Mouse (Mus musculus) ovary, postnatal 36 days (tissue): ENCODE measurements around the gene Kcnj9.

Experiments
- DNase-seq: peaks from one replicate; pipeline ENCODE4 v3.0.0; 2022; ENCODE audit warnings: low spot score, mixed read lengths

Gene Kcnj9

DNA sequence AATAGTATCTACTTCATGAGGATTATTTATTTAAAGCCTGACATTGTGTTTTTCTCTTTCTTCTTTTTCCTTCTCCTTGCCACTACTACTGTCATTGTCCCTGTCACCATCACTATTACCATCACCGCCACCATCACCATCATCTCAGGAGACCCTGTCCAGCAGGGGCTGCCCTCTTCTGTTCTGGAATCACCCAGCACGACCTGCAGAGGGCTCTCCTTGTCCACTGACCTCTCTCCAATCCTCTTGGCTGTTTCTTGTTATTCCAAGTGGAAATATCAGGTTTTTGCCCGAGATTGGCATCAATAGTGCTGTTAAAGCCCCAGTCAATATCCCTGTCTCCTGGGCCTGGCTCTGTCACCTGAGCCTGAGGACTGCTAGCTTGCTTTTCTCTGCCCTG, 4.4 kb upstream of the Kcnj9 start:
- DNase-seq: no peak

DNA sequence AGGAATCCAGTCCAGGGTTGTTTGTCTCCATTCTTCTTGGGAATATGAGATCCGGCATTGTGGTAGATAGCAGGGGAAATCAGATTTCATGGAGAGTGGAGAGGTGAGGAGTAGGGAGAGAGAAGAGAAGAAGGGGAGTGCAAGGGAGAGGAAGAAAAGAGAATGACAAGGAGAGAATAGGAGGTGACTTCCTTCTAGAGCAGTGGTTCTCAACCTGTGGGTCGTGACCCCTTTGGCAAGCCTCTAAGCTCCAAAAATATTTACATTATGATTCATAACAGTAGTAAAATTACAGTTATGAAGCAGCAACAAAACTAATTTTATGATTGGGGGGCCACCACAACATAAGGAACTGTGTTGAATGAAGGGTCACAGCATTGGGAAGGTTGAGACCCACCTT, 3.8 kb upstream of the Kcnj9 start:
- DNase-seq: no peak

DNA sequence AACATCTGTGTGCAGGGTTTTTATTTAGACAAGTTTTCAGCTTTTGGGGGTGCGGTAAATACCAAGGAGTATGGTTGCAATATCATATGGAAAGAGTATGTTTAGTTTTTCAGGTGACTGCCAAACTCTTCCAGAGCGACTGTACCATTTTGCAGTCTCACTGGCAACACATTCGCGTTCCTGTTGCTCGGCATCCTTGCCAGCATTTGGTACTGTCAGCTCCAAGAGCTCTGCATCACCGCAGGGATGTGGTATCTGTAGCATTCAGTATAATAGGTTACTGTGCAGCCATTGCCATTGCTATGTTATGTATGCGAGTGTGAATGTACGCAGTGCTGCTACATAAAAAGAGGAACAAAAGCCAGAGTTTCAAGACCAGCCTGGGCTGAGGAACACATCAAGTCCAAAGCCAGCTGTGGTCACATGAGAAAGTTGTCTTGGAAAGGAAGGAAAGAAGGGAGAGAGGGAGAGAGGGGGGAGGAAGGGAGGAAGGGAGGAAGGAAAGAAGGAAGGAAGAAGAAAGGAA, 2.4 kb upstream of the Kcnj9 start:
- DNase-seq: no peak

DNA sequence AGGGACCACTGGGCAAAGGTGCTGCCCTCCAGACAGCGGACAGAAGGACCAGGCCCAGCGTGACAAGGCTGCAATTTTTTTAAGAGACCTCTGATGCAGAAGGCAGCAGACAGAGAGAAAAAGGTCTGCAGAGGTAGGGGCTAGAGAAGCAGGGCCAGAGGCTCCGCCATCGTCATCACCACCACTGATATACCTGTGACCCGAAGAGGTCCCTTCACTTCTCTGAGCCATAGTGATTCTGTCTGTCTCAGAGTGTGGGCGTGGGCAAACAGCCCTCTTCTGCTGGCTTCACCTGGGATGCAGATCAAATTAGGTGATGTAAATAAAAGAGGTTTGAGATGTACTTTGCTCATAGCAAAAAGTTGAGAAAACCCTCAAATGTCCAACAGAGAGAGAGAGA, 498 bp upstream of the Kcnj9 start:
- DNase-seq: no peak

DNA sequence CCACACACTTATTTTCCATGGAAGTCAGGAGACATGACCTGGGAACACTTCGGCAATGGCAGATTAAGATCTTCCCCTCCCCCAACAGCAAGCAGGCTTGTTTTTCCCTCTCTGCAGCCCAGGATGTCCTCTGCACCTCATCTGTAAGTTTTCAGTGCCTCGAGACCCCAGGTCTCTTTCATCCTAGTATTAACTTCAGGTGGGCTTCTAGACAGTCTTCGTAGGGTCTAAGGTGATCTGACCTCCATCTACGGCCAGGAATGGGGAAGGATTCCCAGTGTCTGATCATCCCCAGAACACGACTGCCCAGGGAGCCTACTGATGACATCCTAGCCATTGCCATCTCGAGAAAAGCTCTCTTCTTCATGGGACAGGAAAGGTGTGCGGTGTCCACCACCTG, 657 bp downstream of the Kcnj9 start:
- DNase-seq: no peak

DNA sequence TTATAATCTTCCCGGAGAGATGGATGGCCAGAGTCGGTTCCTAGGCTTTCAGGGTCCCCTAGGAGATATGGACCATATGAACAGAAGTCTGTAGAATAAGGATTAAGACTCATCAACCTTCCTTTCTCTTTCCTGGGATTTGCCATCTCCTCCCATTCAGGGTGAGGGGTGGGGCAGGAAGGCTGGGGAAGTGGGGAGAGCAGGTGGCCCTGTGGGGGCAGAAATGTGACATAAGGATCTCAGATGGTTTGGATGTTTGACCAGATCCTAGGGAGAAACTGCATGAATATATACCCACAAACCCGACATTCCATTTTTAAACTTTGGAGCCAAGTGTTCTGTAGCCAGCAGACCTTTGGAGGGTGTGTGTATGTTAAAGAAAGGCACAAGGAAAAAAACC, 1.1 kb downstream of the Kcnj9 start:
- DNase-seq: no peak

DNA sequence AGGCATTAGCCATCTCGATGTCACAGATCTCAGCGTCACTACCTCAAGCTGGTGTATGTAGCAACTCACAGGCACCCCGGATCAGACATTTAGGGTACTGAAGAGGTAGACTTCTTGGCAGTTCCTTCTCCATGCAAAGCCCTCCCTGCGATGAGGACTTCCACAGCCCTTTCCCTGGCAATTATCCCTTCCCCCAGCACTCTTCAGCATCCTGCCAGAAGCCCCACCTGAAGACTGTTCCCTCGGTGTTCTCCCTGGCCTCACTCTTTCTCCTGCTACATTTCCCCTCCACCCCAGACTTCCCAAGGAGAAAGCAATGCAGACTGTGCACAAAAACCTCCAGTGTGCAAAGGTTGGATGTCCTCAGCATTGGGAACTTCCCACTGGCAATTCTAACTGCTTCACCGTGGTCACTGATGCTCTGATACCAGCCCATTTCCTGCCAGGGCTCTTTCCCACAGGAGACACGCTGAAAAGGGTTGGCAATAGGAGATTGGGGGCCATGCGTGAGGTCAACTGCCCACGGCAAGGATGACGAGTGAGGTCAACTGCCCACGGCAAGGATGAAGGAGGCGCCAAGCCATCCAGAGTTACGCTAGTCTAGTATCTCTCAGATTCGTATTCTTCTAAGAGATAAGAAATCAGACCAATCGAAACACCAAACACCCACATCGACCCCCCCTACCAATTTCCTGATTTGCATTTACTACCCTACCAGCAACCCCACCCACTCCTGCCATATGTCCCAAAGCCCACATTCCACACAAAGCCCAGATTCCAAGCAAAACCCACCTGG, 1.7 kb downstream of the Kcnj9 start:
- DNase-seq: no peak

DNA sequence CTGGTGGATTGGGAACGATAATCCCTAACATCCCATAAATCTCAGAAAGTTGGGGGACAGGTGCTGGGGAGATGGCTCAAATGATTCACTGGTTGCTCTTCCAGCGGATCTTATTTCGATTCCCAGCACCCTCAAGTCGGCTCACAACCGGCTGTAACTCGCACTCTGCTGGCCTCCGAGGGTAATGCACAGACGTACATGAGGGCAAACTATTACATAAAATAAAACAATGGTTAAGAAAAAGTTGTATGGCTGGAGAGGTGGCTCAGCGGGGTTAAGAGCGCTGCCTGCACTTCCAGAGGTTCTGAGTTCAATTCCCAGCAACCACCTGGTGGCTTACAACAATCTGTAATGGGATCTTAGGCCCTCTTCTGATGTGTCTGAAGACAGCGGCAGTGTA, 2.4 kb downstream of the Kcnj9 start:
- DNase-seq: no peak

DNA sequence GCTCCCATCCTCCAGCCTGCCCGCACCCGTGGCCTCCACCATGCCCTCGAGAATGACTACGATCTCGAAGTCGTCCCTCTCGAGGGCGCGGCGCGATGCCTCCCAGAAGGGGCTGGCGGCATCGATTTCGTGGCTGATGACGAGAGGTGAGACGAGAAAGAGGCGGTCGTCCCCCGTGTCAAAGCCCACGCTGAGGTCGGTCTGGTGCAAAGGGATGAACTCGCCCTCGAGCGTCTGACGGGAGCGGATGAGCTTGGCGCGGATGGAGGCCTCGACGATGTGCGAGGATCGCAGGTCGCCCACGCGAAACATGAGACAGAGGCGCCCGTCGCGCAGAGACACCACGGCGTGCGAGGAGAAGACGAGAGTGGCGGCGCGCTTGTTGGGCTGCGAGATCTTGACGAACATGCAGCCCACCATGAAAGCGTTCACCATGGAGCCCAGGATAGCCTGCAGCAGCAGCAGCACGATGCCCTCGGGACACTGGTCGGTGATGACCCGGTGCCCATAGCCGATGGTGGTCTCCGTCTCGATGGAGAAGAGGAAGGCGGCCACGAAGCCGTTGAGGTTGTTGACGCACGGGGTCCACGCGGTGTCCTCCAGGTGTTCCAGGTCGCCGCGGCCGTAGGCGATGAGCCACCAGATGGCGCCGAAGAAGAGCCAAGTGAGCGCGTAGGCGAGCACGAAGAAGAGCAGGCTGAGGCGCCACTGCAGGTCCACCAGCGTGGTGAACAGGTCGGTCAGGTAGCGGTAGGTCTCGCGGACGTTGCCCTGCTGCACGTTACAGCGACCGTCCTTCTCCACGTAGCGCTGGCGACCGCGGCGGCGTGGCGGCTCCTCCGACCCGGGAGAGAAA, 3.2 kb downstream of the Kcnj9 start:
- peak; percentile 72 for DNase-seq

DNA sequence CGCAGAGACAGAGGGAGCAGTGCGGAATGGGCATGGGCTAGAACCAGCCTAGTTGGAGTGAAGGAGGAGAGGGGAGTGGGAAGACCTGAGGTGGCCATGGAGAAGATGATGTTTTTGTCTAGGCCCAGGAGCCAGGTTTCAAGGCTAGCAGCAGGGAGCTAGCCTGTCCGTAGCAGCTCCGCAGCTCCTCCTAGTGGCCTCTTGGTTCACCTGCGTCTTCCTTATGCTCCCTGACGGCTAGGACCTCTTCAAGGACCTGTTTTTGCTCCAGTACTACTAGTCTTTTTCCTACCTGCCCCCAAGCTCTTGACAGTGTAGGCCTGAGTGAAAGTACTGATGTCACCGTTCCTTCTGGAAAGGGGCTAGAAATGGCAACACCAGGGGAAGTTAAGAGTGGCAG, 4.4 kb downstream of the Kcnj9 start:
- DNase-seq: peak; percentile 74

DNA sequence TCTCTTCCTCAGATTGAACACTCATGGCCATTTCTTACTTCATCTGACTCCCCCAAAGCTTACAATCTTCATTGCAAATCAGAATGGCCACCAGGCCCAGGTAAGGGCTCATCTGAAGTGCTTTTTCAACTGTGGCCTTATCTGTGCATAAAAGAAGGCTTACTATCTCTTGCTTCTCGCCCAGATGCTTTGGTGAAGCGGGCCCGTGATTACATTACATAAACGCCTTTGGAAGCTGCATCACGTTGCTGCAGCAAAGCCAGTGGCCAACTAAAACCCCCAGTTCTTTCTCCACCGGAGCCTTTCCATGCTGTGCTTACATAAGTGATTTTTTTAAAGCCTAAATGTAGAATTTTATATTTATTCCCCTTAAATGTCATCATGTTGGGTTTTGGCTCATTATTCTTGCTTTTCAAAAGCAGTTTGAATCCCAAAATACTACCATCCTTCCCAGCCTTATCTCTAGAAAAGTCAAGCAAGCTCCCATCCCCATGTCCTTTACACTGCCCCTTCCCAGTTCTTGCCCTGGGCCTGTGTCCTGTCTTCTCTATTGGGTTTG, 5.2 kb downstream of the Kcnj9 start:
- DNase-seq: no peak

DNA sequence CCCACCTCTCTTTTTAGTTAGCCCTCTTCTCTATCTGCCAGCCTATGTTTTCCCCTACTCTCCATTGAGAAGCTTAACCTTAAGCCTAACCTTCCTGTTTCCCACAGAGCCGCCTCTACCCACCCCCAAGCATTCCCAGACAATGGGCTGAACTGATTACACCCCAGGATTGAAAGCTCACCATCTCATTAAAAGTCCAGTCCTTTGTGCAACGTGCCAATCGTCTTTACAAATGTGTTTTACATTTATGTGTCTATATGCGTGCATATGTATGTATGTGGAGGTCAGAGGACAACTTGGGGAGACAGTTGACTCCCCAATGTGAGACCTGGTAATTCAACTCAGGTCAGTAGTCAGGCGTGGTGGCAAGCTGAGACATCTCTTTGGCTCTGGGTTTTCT, 5.8 kb downstream of the Kcnj9 start:
- no peak for DNase-seq

DNA sequence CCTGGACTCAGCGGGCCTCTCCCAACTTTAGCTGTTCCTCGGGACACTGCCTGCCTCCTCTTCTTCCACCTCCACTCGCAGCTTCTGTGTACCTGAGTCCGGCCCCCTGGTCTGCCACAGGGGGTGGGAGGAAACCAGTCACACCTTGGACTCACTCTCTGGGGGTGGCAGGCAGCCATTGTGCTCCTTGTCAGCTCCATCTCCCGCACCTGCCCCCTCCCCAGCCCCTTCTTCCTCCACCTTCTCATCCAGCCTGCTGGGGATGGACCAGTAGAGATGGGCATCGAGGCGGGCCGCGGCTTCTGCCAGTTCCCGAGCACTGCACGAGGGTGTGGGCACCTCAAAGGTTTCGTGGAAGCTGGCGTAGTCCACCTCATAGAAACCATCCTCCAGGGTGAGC, 6.4 kb downstream of the Kcnj9 start:
- no peak for DNase-seq

DNA sequence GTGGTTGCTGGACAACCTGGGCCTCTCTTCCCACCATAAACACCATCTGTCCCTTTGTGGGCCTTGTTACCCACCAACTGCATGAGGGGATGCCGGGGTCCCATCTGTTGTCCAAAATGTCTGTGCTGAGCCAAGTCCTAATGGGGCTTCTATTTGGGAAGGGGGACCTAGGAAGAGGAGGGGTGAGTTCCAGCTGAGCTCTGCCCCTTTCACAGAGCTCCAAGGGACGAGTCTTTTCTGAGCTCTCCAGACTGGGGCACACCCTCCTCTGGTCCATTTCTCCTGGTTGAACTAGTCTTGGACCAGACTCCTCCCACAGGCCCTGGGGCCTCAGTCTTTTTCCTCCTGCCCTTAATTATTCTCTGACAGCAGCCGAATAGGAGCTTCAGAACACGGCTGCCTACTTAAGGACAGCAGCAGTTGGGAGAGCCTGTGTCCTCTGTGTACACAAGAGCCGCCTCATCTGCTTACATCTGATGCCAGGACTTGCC, 9.2 kb downstream of the Kcnj9 start:
- DNase-seq: no peak

DNA sequence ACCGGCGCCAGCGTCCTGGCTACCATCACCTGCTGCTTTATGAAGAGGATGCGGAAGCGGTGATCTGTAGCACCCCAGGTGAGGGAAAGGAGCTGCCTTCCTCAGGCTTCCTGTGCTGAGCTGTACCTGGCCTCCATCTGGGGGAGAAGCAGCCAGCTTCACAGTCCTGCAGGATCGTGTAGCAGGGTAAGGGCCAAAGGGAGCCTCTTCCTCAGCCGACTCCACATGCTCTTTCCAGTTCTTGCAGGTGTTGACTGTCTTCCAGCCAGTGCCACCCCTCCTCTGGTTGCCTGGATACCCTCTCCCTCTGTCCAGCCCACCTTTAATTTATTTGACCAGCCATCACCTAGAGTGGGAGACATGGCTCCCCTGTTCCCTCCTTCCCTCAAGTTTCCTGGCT, 9.8 kb downstream of the Kcnj9 start:
- DNase-seq: no peak

DNA sequence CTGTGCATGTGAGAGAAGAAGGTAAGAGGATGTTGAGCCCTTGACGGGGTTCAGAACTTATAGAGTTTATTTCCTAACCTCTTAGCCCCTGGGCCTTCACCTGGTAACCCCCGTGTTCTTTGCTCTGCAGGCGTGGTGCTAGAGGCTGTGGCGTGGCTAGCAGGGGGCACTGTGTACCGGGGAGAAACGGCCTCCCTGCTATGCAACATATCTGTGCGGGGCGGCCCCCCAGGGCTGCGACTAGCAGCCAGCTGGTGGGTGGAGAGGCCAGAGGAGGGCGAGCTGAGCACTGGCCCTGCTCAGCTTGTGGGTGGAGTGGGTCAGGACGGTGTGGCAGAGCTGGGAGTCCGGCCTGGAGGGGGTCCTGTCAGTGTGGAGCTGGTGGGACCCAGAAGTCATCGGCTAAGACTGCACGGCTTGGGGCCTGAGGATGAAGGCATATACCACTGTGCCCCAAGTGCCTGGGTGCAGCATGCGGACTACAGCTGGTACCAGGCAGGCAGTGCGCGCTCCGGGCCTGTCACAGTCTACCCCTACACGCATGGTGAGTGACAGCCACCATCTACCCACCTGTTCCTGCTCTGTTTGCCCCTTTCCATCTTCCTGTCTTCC, 10.6 kb downstream of the Kcnj9 start:
- DNase-seq: no peak

DNA sequence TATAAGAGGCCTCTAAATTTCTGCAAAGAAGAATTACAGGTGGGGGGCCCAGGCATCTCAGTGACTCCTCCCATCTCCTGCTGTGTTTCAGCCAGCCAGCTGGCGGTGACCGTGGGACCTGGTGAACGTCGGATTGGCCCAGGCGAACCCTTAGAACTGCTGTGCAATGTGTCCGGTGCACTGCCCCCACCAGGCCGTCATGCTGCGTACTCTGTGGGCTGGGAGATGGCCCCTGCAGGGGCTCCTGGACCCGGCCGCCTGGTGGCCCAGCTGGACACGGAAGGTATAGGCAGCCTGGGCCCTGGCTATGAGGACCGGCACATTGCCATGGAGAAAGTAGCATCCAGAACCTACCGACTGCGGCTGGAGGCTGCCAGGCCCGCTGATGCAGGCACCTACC, 11.2 kb downstream of the Kcnj9 start:
- DNase-seq: no peak

DNA sequence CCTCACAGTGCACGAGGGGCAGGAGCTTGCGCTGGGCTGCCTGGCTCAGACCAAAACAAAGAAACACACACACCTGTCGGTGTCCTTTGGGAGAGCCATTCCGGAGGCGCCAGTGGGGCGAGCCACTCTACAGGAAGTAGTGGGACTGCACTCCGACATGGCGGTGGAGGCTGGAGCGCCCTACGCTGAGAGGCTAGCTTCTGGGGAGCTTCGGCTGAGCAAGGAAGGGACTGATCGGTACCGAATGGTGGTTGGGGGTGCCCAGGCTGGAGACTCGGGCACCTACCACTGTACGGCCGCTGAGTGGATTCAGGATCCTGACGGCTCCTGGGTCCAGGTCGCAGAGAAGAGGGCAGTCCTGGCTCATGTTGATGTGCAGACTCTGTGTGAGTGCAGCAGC, 11.7 kb downstream of the Kcnj9 start:
- no peak for DNase-seq

DNA sequence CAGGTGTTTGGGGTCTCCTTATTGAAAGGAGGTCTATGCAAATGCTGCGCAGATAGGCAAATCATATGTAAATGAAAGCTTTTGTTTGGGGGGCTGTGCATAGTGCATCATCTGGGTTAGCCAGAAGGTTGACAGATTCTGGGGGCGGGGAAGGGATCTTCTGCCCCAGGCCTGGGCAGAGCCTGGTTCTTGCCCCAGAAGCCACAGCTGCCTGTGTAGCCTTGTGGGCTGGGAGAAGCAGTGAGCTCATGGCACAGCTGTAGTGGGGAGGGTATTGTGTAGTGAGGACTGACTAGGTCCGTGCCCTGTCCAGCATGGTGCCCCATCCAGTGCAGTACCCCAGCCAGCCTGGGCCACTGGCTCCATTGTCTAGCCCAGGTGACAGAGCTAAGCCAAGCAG, 14.2 kb downstream of the Kcnj9 start:
- DNase-seq: no peak

DNA sequence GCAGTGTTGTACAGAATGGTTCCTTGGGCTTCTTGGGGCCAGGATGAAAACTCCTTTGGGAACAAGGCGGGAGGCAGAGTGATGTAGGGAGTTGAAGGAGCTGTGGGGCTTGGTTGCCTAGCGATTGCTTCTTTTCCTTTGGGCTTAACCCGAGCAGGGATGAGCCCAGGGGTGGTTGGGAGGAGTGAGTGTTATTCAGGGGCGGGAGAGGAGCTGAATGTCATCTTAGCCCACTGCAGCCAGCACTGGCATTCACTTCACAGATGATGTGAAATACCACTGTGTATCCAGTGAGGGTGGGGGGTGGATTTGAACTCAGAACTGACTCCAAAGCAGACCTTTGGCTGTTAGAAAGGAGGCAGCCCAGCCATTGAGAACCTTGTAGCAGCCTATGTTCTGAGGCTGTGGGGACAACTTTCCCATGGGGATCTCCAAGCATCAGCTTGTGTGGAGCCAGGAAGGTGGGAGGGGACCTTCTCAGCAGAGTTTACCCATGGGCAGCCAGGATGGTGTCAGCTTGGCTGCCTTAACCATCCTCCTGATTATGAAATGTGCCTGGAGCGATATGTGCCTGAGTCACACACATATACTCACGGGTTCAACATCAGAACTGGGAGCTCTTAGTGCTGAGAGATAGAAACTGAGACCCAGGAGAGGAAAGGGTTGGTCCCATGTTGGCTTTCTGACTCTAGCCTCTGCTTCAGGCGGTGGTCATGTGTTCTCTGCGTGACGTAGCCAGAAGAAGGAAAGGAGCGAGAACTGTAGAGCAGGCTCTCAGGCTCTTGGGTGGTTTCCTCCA, 15.3 kb downstream of the Kcnj9 start:
- DNase-seq: no peak

DNA sequence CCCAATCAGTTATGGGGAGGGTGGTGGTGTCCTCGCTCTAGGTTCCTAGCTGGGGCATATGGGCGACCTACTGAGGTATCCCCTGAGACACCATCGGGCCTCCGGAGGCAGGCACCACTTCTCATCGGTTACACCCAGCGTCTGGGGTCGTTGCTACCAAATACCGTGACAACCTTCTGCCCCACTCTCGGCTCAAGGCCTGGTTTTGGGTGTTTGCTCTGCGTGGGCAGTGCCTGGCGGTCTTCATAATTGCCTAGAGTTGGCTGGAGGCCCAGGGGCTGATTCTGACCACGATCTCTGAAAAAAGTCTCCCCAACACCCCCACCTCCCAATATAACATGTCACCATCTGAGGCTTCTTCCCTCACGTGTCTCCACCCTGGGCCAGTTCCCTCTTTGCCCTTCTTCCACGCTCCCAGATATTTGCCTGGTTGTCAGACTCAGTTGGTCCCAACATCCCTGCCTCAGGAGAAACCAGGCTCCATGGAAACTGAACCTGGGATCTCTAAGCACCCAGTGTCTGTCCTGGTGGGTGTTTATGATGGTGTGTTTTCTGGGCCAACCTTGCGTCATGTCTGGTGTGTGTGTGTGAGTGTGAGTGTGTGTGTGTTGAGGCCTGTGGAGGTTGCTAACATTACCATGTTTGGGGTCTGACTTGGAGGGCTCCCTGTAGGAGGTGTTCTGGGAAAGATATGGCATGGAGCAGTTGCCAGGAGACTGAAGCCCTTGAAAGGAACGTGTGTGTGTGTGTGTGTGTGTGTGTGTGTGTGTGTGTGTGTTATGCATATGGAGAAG, 16.2 kb downstream of the Kcnj9 start:
- DNase-seq: peak; percentile 39
